Mouse (Mus musculus) gastrocnemius, adult 2 months (tissue): ENCODE results near the gene 2310061I04Rik. TPM values are rescaled to one million over a fixed set of nuclear protein-coding genes. Genes with fewer than 3 reads are reported as not detected.

ENCODE experiments used
- DNase-seq: peaks from one replicate; pipeline ENCODE4 v3.0.0; 2022
- H3K27ac ChIP-seq: fragments of 200-600 bp; 2 replicates; pipeline ENCODE4 v1.8.1; 2022; ENCODE audit warnings: mild to moderate bottlenecking
- H3K4me3 ChIP-seq: fragments of 200-600 bp; 2 replicates; pipeline ENCODE4 v1.8.1; 2022; ENCODE audit warnings: mild to moderate bottlenecking, moderate library complexity
- CTCF ChIP-seq: fragments of 200-600 bp; IDR thresholded peaks from 2 replicates; pipeline ENCODE4 v1.8.1; 2022; ENCODE audit warnings: antibody characterized with exemption, mild to moderate bottlenecking, moderate library complexity
- intact Hi-C: fragments of 180-260 bp; cut with DNase I; formaldehyde crosslinking; loops from one replicate; pipeline ENCODE4 v1.15.1; 2025
- total RNA-seq, 2 experiments: library from RNA; stranded (reverse); gene quantifications; 2 replicates each; pipeline ENCODE4 v1.2.3; 2021

2310061I04Rik gene
- total RNA-seq, 2 experiments from 2014 or later = 73.0 to 78.4 TPM

- peak; percentile 96 for DNase-seq
- Histone ChIP-seq H3K4me3 (peak within 1 kb of the TSS; percentile 100), H3K27ac (peak within 1 kb of the TSS; percentile 87)
- intact Hi-C loops = no loop called here
- peak; percentile 88 for TF ChIP-seq CTCF
Observed at GRCm38 (mm10) chr17:35879245-35880057, 17.8 kb downstream of the 2310061I04Rik start, which contains the start of gene Dhx16. Dhx16 (plus strand) TSS chr17:35879819.

- peak; percentile 40 for DNase-seq
- intact Hi-C loops = loop anchor here (2.0 kb wide), 1 partner anchor 136 kb away; no protein-coding TSS in a partner anchor
- Histone ChIP-seq H3K27ac (no peak overlapping the region), H3K4me3 (no peak overlapping the region)
- TF ChIP-seq CTCF = no peak
Observed at GRCm38 (mm10) chr17:35874721-35875120, 22.5 kb downstream of the 2310061I04Rik start.

GRCm38 (mm10) chr17:35873774-35874519 lies 23.3 kb downstream of the 2310061I04Rik start:
- peak; percentile 93 for DNase-seq

GRCm38 (mm10) chr17:35870884-35871696 lies 26.1 kb downstream of the 2310061I04Rik start:
- peak; percentile 34 for DNase-seq
- peak overlapping the region; percentile 78 for H3K4me3 ChIP-seq
- intact Hi-C loops = no loop called here
- H3K27ac ChIP-seq = peak overlapping the region; percentile 96
- peak; percentile 62 for TF ChIP-seq CTCF

More at GRCm38 (mm10) chr17:35873774-35874519, 23.3 kb downstream of the 2310061I04Rik start:
- peak; percentile 99 for TF ChIP-seq CTCF
- intact Hi-C loops = loop anchor here (1.0 to 2.0 kb wide), 2 partner anchors 38 to 135 kb away; no protein-coding TSS in a partner anchor
- Histone ChIP-seq H3K27ac (peak overlapping the region; percentile 68), H3K4me3 (peak overlapping the region; percentile 45)

GRCm38 (mm10) chr17:35870151-35870883 lies 26.9 kb downstream of the 2310061I04Rik start:
- no peak; the same call in 1 of the 2 replicates for TF ChIP-seq CTCF
- Histone ChIP-seq H3K4me3 (peak overlapping the region; percentile 78), H3K27ac (peak overlapping the region; percentile 96)
- intact Hi-C loops = no loop called here
- peak; percentile 66 for DNase-seq

- peak overlapping the region; percentile 78 for H3K4me3 ChIP-seq
- peak; percentile 62 for DNase-seq
- no peak for TF ChIP-seq CTCF
- intact Hi-C loops = no loop called here
- peak overlapping the region; percentile 96 for H3K27ac ChIP-seq
Observed at GRCm38 (mm10) chr17:35869346-35870067, 27.7 kb downstream of the 2310061I04Rik start.

GRCm38 (mm10) chr17:35868961-35869345 lies 28.3 kb downstream of the 2310061I04Rik start:
- peak overlapping the region; percentile 96 for H3K27ac ChIP-seq
- TF ChIP-seq CTCF = no peak
- H3K4me3 ChIP-seq = peak overlapping the region; percentile 78
- DNase-seq = peak; percentile 3
- intact Hi-C loops = no loop called here

GRCm38 (mm10) chr17:35868165-35868820 lies 28.9 kb downstream of the 2310061I04Rik start:
- intact Hi-C loops = no loop called here
- no peak for TF ChIP-seq CTCF
- Histone ChIP-seq H3K4me3 (peak overlapping the region; percentile 78), H3K27ac (peak overlapping the region; percentile 96)
- DNase-seq = peak; percentile 42

- H3K27ac ChIP-seq = peak overlapping the region; percentile 96
- peak; percentile 54 for DNase-seq
- peak; percentile 43 for TF ChIP-seq CTCF
- H3K4me3 ChIP-seq = peak overlapping the region; percentile 78
- intact Hi-C loops = no loop called here
Observed at GRCm38 (mm10) chr17:35866911-35867890, 30.0 kb downstream of the 2310061I04Rik start.
